Mouse (Mus musculus) cortical plate, adult 2 months (tissue): ENCODE measurements around the gene Ttll8. TPM values are rescaled to one million over a fixed set of nuclear protein-coding genes. Genes with fewer than 3 reads are reported as not detected.

ENCODE experiments used
- H3K27ac ChIP-seq: fragments of 200-500 bp; 2 replicates; pipeline ENCODE4 v1.5.1; 2012; ENCODE audit warnings: low read length, control low read depth, inconsistent platforms; ENCODE audit not compliant: insufficient read depth
- H3K4me1 ChIP-seq: fragments of 200-500 bp; 2 replicates; pipeline ENCODE4 v1.6.1; 2011; ENCODE audit warnings: low read length; ENCODE audit not compliant: control insufficient read depth, insufficient read depth
- H3K4me3 ChIP-seq: fragments of 200-500 bp; 2 replicates; pipeline ENCODE4 v1.5.1; 2011; ENCODE audit warnings: mild to moderate bottlenecking, low read length, control low read depth; ENCODE audit not compliant: insufficient read depth
- CTCF ChIP-seq: fragments of 200-500 bp; IDR thresholded peaks from 2 replicates; pipeline ENCODE4 v1.5.1; 2011; ENCODE audit warnings: mild to moderate bottlenecking, control low read depth, low read length; ENCODE audit not compliant: insufficient read depth; ENCODE audit errors: extremely low read depth
- POLR2A ChIP-seq: fragments of 200-500 bp; IDR thresholded peaks from 2 replicates; pipeline ENCODE4 v1.6.1; 2011; ENCODE audit warnings: mild to moderate bottlenecking, low read length, control low read depth; ENCODE audit not compliant: insufficient read depth; ENCODE audit errors: extremely low read depth
- polyA plus RNA-seq: library from polyadenylated mRNA; depleted of rRNA; stranded (reverse); fragments of >200 nt; gene quantifications from 2 replicates; pipeline ENCODE4 v1.2.3, GENCODE M21; 2012; rRNA removed

Ttll8 gene
- polyA plus RNA-seq, 1 experiment: 1.6 TPM

- Histone ChIP-seq H3K4me1 (peaks cover 7% of the 10 kb centered on the region), H3K27ac (no peak overlapping the region), H3K4me3 (no peak overlapping the region)
- TF ChIP-seq POLR2A: no peak
- no peak for TF ChIP-seq CTCF
Observed at GRCm38 (mm10) chr15:88848661-88849060, 105.6 kb downstream of the Ttll8 start.

GRCm38 (mm10) chr15:88844966-88845365 lies 109.3 kb downstream of the Ttll8 start:
- TF ChIP-seq POLR2A: no peak
- TF ChIP-seq CTCF: no peak
- Histone ChIP-seq H3K4me3 (no peak overlapping the region), H3K4me1 (peaks cover 3% of the 10 kb centered on the region; the same call in 1 of the 2 replicates), H3K27ac (no peak overlapping the region)

- Histone ChIP-seq H3K4me1 (peaks cover 5% of the 10 kb centered on the region), H3K27ac (no peak overlapping the region), H3K4me3 (no peak overlapping the region)
- no peak for TF ChIP-seq CTCF
- no peak for TF ChIP-seq POLR2A
Observed at GRCm38 (mm10) chr15:88843486-88844097, 110.6 kb downstream of the Ttll8 start.

GRCm38 (mm10) chr15:88842300-88842673 lies 111.9 kb downstream of the Ttll8 start:
- Histone ChIP-seq H3K4me3 (no peak overlapping the region), H3K4me1 (peaks cover 5% of the 10 kb centered on the region), H3K27ac (peak overlapping the region; percentile 12; the same call in 1 of the 2 replicates)
- no peak for TF ChIP-seq CTCF
- no peak for TF ChIP-seq POLR2A

GRCm38 (mm10) chr15:88841580-88842299 lies 112.5 kb downstream of the Ttll8 start:
- TF ChIP-seq CTCF: no peak
- no peak for TF ChIP-seq POLR2A
- Histone ChIP-seq H3K4me3 (no peak overlapping the region), H3K4me1 (peaks cover 5% of the 10 kb centered on the region), H3K27ac (peak overlapping the region; percentile 12)

- H3K27ac ChIP-seq: no peak overlapping the region
- TF ChIP-seq CTCF (no peak), POLR2A (no peak)
Observed at GRCm38 (mm10) chr15:88841160-88841559, 113.1 kb downstream of the Ttll8 start.

More at GRCm38 (mm10) chr15:88841160-88841559, 113.1 kb downstream of the Ttll8 start:
- H3K4me1 ChIP-seq: peaks cover 5% of the 10 kb centered on the region
- H3K4me3 ChIP-seq: no peak overlapping the region

Other genes starting within 250 kb of the Ttll8 start
- gene Brd1, start 220.2 kb downstream of the Ttll8 start, polyA plus RNA-seq: 18.0 and 19.5 TPM in 2 replicates
- gene Zbed4, start 202.8 kb downstream of the Ttll8 start, polyA plus RNA-seq: 5.1 and 5.5 TPM in 2 replicates
- gene Alg12, start 135.1 kb downstream of the Ttll8 start, polyA plus RNA-seq: 17.0 and 17.5 TPM in 2 replicates
- gene Creld2, start 134.8 kb downstream of the Ttll8 start, polyA plus RNA-seq: 25.7 and 26.6 TPM in 2 replicates
- gene Pim3, start 92.2 kb downstream of the Ttll8 start, polyA plus RNA-seq: 14.2 and 16.7 TPM in 2 replicates
- 155 and 162 TPM in 2 replicates for gene Mlc1, start 24.6 kb upstream of the Ttll8 start, polyA plus RNA-seq
- gene Mov10l1, start 28.5 kb upstream of the Ttll8 start, polyA plus RNA-seq: not detected in 2 replicates
- gene Panx2, start 105.3 kb upstream of the Ttll8 start, polyA plus RNA-seq: 105 and 116 TPM in 2 replicates
- 18.5 and 19.9 TPM in 2 replicates for gene Trabd, start 120.7 kb upstream of the Ttll8 start, polyA plus RNA-seq
- gene Selenoo, start 134.7 kb upstream of the Ttll8 start, polyA plus RNA-seq: 37.1 and 38.5 TPM in 2 replicates
- 31.8 and 34.1 TPM in 2 replicates for gene Tubgcp6, start 168.7 kb upstream of the Ttll8 start, polyA plus RNA-seq
- gene Hdac10, start 174.3 kb upstream of the Ttll8 start, polyA plus RNA-seq: 31.3 and 36.0 TPM in 2 replicates
- gene Mapk12, start 186.3 kb upstream of the Ttll8 start, polyA plus RNA-seq: 21.0 and 22.3 TPM in 2 replicates
- gene Mapk11, start 195.2 kb upstream of the Ttll8 start, polyA plus RNA-seq: 91.5 and 93.7 TPM in 2 replicates
- 51.0 and 52.9 TPM in 2 replicates for gene Plxnb2, start 226.4 kb upstream of the Ttll8 start, polyA plus RNA-seq
- gene Dennd6b, start 242.1 kb upstream of the Ttll8 start, polyA plus RNA-seq: 137 and 148 TPM in 2 replicates